Mouse (Mus musculus) spleen, adult 2 months (tissue): ENCODE measurements around the gene Hscb. TPM values are rescaled to one million over a fixed set of nuclear protein-coding genes. Genes with fewer than 3 reads are reported as not detected.

Experiments used
- DNase-seq, 2 experiments: peaks; one replicate each; pipeline versions ENCODE4 v3.0.0 to v3.0.0-alpha.2; 2012 to 2021; ENCODE audit warnings: low spot score in 2 of 2, low read depth in 1 of 2
- H3K27ac ChIP-seq: fragments of 200-500 bp; 2 replicates; pipeline ENCODE4 v1.5.1; 2012; ENCODE audit warnings: low read length, inconsistent platforms; ENCODE audit not compliant: insufficient read depth
- H3K27me3 ChIP-seq: fragments of 200-500 bp; 2 replicates; pipeline ENCODE4 v1.6.1; 2012; ENCODE audit warnings: mild to moderate bottlenecking, moderate library complexity, low read length, inconsistent platforms; ENCODE audit not compliant: control insufficient read depth, insufficient read depth
- H3K36me3 ChIP-seq: fragments of 200-500 bp; 2 replicates; pipeline ENCODE4 v1.6.1; 2012; ENCODE audit warnings: mild to moderate bottlenecking, low read length, inconsistent platforms; ENCODE audit not compliant: control insufficient read depth, insufficient read depth
- H3K4me1 ChIP-seq: fragments of 200-500 bp; 2 replicates; pipeline ENCODE4 v1.6.1; 2011; ENCODE audit warnings: inconsistent platforms; ENCODE audit not compliant: control insufficient read depth, insufficient read depth, insufficient read length
- H3K4me3 ChIP-seq: fragments of 200-500 bp; 2 replicates; pipeline ENCODE4 v1.5.1; 2011; ENCODE audit warnings: mild to moderate bottlenecking, inconsistent platforms; ENCODE audit not compliant: insufficient read depth, insufficient read length; ENCODE audit errors: extremely low read depth
- CTCF ChIP-seq: fragments of 200-500 bp; IDR thresholded peaks from 2 replicates; pipeline ENCODE4 v1.5.1; 2011; ENCODE audit warnings: mild to moderate bottlenecking, inconsistent platforms; ENCODE audit not compliant: insufficient read depth, insufficient read length, insufficient replicate concordance; ENCODE audit errors: extremely low read depth
- POLR2A ChIP-seq: fragments of 200-500 bp; IDR thresholded peaks from 2 replicates; pipeline ENCODE4 v1.6.1; 2011; ENCODE audit warnings: low read depth, low read length, inconsistent platforms
- WGBS: fragments of 180-500 bp; shearing (Covaris S2); methylation state at CpG from one replicate; pipeline ENCODE4 v1.1.7; 2018; 5-methylcytosine and 5-hydroxymethylcytosine counted together
- polyA plus RNA-seq: library from polyadenylated mRNA; depleted of rRNA; stranded (reverse); fragments of >200 nt; gene quantifications from 2 replicates; pipeline ENCODE4 v1.2.3, GENCODE M21; 2012

The Hscb gene
- polyA plus RNA-seq, 1 experiment: 26.3 TPM

- Histone ChIP-seq H3K27ac (peak overlapping the region; percentile 62), H3K4me3 (peak overlapping the region; percentile 93), H3K27me3 (no peaks in the 10 kb centered on the region), H3K4me1 (peaks cover 14% of the 10 kb centered on the region), H3K36me3 (no peaks in the 10 kb centered on the region)
- WGBS: 7% methylated on average over 14 of the region's 14 CpGs
- TF ChIP-seq CTCF: no peak
- TF ChIP-seq POLR2A: no peak
- DNase-seq: peak in 1 of 2 experiments; percentile 59
These were observed 31.4 kb downstream of the Hscb start for GRCm38 (mm10) chr5:110808061-110808631.

GRCm38 (mm10) chr5:110807453-110807852, 32.1 kb downstream of the Hscb start:
- 87% methylated on average over 4 of the region's 4 CpGs for WGBS
- no peak overlapping the region for H3K4me3 ChIP-seq
- H3K27me3 ChIP-seq: no peaks in the 10 kb centered on the region
- peak overlapping the region; percentile 62; the same call in 1 of the 2 replicates for H3K27ac ChIP-seq
- no peak for TF ChIP-seq CTCF
- TF ChIP-seq POLR2A: no peak
- H3K4me1 ChIP-seq: peaks cover 14% of the 10 kb centered on the region
- H3K36me3 ChIP-seq: no peaks in the 10 kb centered on the region
- no peak for DNase-seq

GRCm38 (mm10) chr5:110806676-110807075, 32.9 kb downstream of the Hscb start:
- no peaks in the 10 kb centered on the region for H3K27me3 ChIP-seq
- peaks cover 14% of the 10 kb centered on the region for H3K4me1 ChIP-seq
- H3K4me3 ChIP-seq: no peak overlapping the region
- WGBS: 97% methylated on average over 1 of the region's 1 CpGs
- H3K36me3 ChIP-seq: no peaks in the 10 kb centered on the region
- no peak for DNase-seq
- H3K27ac ChIP-seq: no peak overlapping the region
- no peak for TF ChIP-seq CTCF
- TF ChIP-seq POLR2A: no peak

GRCm38 (mm10) chr5:110806154-110806553, 33.4 kb downstream of the Hscb start:
- 89% methylated on average over 4 of the region's 4 CpGs for WGBS
- Histone ChIP-seq H3K27me3 (no peaks in the 10 kb centered on the region), H3K27ac (no peak overlapping the region), H3K4me3 (no peak overlapping the region), H3K36me3 (no peaks in the 10 kb centered on the region), H3K4me1 (peaks cover 14% of the 10 kb centered on the region)
- DNase-seq: no peak
- TF ChIP-seq POLR2A (no peak), CTCF (no peak)

GRCm38 (mm10) chr5:110804012-110804743, 35.4 kb downstream of the Hscb start:
- no peak for TF ChIP-seq POLR2A
- TF ChIP-seq CTCF: no peak
- WGBS: 78% methylated on average over 7 of the region's 7 CpGs
- H3K36me3 ChIP-seq: 0 out of 2 replicates have a peak, but pooled peaks cover 1% of the 10 kb centered on the region
- no peaks in the 10 kb centered on the region for H3K27me3 ChIP-seq
- DNase-seq: no peak
- peaks cover 14% of the 10 kb centered on the region for H3K4me1 ChIP-seq
- H3K27ac ChIP-seq: no peak overlapping the region
- no peak overlapping the region for H3K4me3 ChIP-seq

- Histone ChIP-seq H3K4me1 (peaks cover 4% of the 10 kb centered on the region; the same call in 1 of the 2 replicates), H3K27me3 (no peaks in the 10 kb centered on the region), H3K4me3 (no peak overlapping the region), H3K36me3 (peaks cover 1% of the 10 kb centered on the region; the same call in 1 of the 2 replicates), H3K27ac (no peak overlapping the region)
- no peak for DNase-seq
- no peak for TF ChIP-seq POLR2A
- TF ChIP-seq CTCF: no peak
These were observed 36.8 kb downstream of the Hscb start for GRCm38 (mm10) chr5:110802809-110803208.

GRCm38 (mm10) chr5:110802186-110802585, 37.4 kb downstream of the Hscb start:
- no peak for DNase-seq
- 84% methylated on average over 4 of the region's 4 CpGs for WGBS
- no peak overlapping the region for H3K27ac ChIP-seq
- H3K4me3 ChIP-seq: no peak overlapping the region
- H3K36me3 ChIP-seq: peaks cover 1% of the 10 kb centered on the region; the same call in 1 of the 2 replicates
- no peaks in the 10 kb centered on the region for H3K4me1 ChIP-seq
- TF ChIP-seq CTCF (no peak), POLR2A (no peak)
- no peaks in the 10 kb centered on the region for H3K27me3 ChIP-seq
